Mouse (Mus musculus) inflammation-experienced regulatory T-cells (primary cell): Measurements from ENCODE around the gene Qser1. TPM values are rescaled to one million over a fixed set of nuclear protein-coding genes. Genes with fewer than 3 reads are reported as not detected.

ENCODE experiments used
- polyA plus RNA-seq, 2 experiments: library from polyadenylated mRNA; unstranded; fragments of 100-300 nt; shearing (Covaris generic); gene quantifications; one replicate each; pipeline ENCODE4 v1.2.1; 2017

Gene Qser1
- polyA plus RNA-seq: 1 to 10 TPM; 2.7 to 3.9 TPM

DNA sequence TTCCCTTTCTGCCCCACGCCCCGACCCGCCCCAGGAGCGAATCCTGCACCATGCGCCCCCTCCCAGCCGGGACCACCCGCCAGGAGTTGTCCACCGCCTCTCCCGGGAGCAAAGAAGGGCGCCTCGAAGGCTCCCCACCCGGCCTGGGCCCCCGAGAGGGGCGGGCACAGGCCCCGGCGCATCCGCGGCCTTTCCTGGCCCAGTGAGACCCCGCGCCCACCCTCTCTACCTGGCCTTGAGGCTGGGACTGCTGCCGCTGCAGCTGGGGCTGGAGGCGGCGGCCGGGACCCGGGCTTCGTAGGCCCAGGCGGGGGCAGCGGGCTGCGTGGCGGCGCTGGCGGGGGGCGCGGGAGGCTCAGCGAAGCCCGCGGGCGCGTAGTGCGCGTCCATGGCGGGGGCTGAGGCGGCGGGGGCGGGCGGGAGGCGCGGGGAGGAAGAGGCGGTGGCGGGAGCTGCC lies at the start of gene Qser1:
Qser1 (minus strand) TSS at position 390 of the 457 bp plus-strand sequence.

DNA sequence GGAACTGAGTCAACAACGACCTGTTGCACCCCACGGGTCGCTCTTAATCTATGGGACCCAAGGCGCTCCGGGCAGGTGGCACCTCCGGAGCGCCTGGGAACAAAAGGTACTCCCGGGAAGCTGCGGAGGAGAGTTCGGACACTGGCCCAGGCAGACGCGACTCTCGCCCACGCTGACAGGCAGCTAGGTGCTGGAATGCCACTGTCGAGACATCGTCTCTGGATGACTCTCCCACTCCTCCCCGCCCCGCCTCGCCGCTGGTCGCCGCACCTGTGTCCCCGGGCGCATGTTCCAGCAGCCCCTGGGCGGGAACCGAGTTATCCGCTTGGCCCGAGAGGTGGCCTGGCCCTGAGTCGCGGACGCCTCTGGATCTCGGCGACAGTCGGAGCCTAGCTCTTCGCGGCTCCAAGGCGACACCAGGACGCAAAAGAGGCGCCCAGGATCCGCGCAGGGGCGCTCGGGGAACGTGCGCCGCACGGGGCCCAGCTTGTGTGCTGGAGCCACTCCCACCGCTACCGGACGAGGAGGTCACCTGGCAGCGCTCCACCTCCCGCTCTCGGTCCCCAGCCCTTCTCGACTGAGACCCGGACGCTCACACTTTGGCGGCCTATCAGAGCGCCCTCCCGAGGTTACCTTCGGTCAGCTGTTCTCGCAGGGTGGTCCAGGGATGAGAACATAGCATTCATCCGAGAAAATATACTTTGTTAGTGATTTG lies 32.9 kb upstream of the Qser1 start, which contains the start of gene Prrg4:
Prrg4 (minus strand) TSS at position 601 of the 715 bp plus-strand sequence.

DNA sequence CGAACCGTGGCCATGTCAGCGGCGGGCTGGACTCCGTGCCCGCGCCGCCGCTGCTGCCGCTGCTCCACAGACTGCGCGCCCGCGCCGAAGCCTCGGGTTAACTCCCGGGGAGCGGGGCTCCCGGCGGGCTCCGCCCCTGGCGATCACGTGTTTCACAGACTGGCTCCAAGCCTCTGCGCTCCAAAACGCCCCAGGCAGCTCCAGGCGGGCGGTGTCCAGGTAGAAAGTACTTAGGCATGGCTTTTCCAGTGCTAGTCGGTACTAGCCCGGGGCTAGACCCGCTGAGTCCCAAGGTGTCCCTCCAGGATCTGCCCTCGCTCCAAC lies 73.9 kb downstream of the Qser1 start, which contains the start of gene Depdc7:
Depdc7 (minus strand) TSS at position 138 of the 324 bp plus-strand sequence.

DNA sequence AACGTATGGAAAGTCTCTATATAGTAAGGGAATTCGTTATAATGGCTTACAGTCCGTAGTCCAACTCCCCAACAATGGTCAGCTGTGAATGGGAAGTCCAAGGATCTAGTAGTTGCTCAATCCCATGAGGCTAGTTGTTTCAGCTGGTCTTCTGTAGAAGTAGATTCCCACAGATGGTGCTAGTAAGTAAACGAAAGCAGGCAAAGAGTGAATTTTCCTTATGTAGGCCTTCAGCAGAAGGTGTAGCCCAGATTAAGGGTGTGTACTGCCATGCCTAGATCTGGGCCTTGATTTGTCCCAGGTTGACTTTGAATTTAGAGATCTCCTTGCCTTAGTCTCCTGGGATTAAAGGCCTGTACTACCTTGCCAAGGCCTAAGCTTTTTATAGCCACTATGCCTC lies 100.3 kb downstream of the Qser1 start, which contains the start of gene Pin1rt1:
Pin1rt1 (minus strand) TSS at position 101 of the 400 bp plus-strand sequence.

DNA sequence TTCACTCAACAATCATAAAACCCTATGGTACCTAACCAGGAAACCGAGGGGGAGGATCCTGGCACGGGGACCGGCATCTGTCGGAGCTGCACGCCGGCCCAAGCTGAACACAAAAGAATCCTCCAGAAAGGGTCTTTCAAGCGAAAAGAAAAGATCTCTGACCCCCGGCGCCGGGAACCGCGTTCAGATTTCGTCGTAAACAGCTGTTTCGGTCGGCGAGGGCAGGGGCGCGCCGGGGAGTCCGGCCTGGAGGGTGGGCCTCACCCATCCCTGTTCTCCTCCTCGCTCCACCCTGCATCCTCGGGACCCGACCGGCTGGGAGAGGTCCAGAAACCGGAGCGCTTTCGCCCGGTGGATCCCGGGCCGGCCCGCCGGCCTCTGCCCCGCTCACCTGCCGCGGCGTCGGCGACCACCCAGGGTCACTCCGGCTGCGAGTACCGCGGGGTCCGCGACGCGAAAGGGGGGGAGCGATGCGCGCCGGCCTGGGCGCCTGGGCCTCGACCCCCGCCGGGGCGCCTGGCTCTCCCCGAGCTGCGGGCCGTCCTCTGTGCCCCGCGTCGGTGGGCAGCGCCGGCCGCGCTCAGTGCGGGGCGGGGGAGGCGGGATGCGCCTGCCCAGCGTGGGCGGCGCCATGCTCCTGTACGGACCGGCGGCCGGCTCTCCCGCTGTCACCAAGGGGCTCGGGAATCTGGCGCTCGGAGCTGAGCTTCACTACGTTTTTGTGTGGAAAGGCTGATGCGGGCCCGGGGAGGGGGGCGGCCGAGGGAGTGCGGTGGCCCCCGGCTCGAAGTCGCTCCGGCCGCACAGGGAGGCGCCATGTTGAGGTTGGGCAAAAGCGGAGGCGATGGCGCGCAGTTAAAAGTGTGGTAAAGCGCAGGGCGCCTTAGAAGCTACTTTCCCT lies 104.7 kb downstream of the Qser1 start, which contains the start of gene Tcp11l1:
Tcp11l1 (minus strand) TSS at position 585 of the 901 bp plus-strand sequence.

Other genes starting within 250 kb of the Qser1 start
- 10 to 100 TPM; 56.2 to 69.0 TPM for gene Cstf3, start 226.2 kb downstream of the Qser1 start, polyA plus RNA-seq
- 1 to 10 TPM; 1.3 to 4.8 TPM for gene Tcp11l1, start 104.6 kb downstream of the Qser1 start, polyA plus RNA-seq
- 1 to 10 TPM in 1 of 2 experiments, under 1 TPM in 1; 0.30 to 1.8 TPM for gene Pin1rt1, start 100.4 kb downstream of the Qser1 start, polyA plus RNA-seq
- under 1 TPM; 0.17 to 0.72 TPM for gene Depdc7, start 73.9 kb downstream of the Qser1 start, polyA plus RNA-seq
- gene Prrg4, start 33.1 kb upstream of the Qser1 start, polyA plus RNA-seq: 1 to 10 TPM; 1.4 to 2.9 TPM
- 1 to 10 TPM; 1.8 to 1.9 TPM for gene Ccdc73, start 51.0 kb upstream of the Qser1 start, polyA plus RNA-seq
- 100 to 1,000 TPM; 268 to 287 TPM for gene Eif3m, start 200.3 kb upstream of the Qser1 start, polyA plus RNA-seq